Mouse (Mus musculus): ENCODE data around the gene Ankrd44. TPM values are rescaled to one million over a fixed set of nuclear protein-coding genes. Genes with fewer than 3 reads are reported as not detected.

Gene Ankrd44
- polyA plus RNA-seq, 1 experiment from 2014 or later = 16.0 TPM

DNA sequence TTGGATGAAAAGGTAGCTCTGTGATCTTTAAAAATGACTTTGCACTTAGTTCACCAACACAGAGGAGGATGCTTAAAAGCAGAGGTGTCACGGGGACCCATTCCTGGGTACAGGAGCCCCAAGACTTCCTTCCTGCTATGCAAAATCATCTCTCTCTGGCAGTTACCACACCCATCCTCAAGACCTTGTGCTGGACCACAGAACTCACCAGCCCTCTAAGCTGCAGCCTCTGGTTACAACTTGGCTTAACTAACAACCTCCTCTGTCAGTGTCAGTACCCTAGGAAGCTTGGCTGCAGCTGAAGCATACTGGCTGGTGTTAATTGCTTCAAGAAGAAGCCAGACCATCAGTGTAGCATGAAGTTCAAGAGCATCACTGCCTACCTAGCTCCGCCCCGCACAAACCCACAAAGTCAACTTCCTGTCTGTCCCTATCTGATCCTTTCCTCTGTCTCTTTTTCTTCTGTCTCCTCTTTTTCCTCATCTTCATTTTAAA is 12.8 kb downstream of the Ankrd44 start:
- ATAC-seq (replicated peaks; ENCODE audit: low FRiP score, low TSS enrichment, low read depth) = no peak
- no peak overlapping the region for H3K4me2 ChIP-seq (ENCODE audit: low read length)
- H3K4me3 ChIP-seq (ENCODE audit: low read depth, low read length) = no peak overlapping the region
- no peaks in the 10 kb centered on the region for H3K9me3 ChIP-seq (ENCODE audit: control insufficient read depth, low read length)
- WGBS = 90% methylated on average over 3 of the region's 3 CpGs
- DNase-seq (ENCODE audit: low spot score) = no peak
- peaks cover 28% of the 10 kb centered on the region for H3K4me1 ChIP-seq (replicated peaks; ENCODE audit: control insufficient read depth, insufficient read depth, low read length)
- H3K9ac ChIP-seq (ENCODE audit: low read length) = no peak overlapping the region
- H3K27me3 ChIP-seq (replicated peaks; ENCODE audit: control insufficient read depth, insufficient read depth, low read length) = no peaks in the 10 kb centered on the region
- H3K27ac ChIP-seq (ENCODE audit: low read depth) = no peak overlapping the region
- H3K36me3 ChIP-seq (ENCODE audit: control insufficient read depth, insufficient read depth, low read length) = no peaks in the 10 kb centered on the region

DNA sequence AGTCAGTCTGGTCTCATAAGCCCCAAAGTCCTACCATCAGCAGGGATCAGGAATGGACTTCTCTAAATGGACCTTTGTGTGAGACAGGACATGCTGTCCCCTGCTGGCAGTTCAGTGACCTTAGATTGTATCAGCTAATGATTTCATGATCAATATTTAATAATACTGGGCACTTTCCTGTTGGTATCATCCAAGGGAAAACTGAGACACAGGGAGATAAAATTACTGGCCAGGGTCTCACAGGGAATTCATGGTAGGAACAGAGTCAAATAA is 13.2 kb downstream of the Ankrd44 start:
- H3K9me3 ChIP-seq (ENCODE audit: control insufficient read depth, low read length) = no peaks in the 10 kb centered on the region
- no peak for DNase-seq (ENCODE audit: low spot score)
- no peak overlapping the region for H3K27ac ChIP-seq (ENCODE audit: low read depth)
- H3K9ac ChIP-seq (ENCODE audit: low read length) = no peak overlapping the region
- H3K4me2 ChIP-seq (ENCODE audit: low read length) = no peak overlapping the region
- H3K36me3 ChIP-seq (ENCODE audit: control insufficient read depth, insufficient read depth, low read length) = no peaks in the 10 kb centered on the region
- peaks cover 28% of the 10 kb centered on the region for H3K4me1 ChIP-seq (replicated peaks; ENCODE audit: control insufficient read depth, insufficient read depth, low read length)
- H3K27me3 ChIP-seq (replicated peaks; ENCODE audit: control insufficient read depth, insufficient read depth, low read length) = no peaks in the 10 kb centered on the region
- ATAC-seq (replicated peaks; ENCODE audit: low FRiP score, low TSS enrichment, low read depth) = no peak
- H3K4me3 ChIP-seq (ENCODE audit: low read depth, low read length) = no peak overlapping the region

DNA sequence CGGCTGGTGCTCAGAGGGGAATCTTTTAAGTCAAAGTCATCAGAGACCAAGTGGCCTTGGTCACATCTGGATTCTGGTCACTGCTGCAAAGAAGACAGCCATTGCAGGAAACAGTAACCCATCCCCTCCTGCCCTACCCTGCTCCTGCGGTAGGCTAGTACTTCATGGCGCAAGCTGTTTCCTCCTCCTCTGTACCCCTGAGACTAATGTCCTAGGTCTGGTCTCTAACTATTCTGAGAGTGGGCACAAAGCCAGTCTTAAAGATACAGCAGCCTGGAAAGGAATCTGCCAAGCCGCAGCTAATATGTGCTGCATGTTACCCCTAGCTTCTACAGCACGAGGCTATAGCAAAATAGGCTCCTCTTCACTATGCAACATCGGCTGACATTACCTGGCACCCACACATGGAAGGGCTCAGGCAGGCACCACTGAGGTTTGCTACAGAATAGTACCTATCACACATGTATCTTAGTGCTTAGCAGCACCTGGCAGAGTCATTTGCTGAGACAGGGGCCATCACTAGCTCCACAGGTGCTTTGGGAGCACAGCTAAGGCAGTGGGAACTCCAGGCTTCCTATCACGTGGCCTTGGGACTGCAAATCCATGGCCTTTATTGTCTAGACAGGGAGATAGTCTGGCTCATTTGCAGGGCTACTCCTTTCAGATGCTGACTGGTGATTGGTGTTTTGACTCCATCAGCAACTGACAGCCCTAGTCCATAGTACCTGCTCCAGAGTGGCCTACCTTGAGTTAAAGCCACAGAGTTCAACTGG is 13.7 kb downstream of the Ankrd44 start:
- ATAC-seq (replicated peaks; ENCODE audit: low FRiP score, low TSS enrichment, low read depth) (no peak), DNase-seq (ENCODE audit: low spot score) (no peak)
- Histone ChIP-seq H3K4me2 (ENCODE audit: low read length) (no peak overlapping the region), H3K36me3 (ENCODE audit: control insufficient read depth, insufficient read depth, low read length) (no peaks in the 10 kb centered on the region), H3K9ac (ENCODE audit: low read length) (no peak overlapping the region), H3K4me3 (ENCODE audit: low read depth, low read length) (no peak overlapping the region), H3K4me1 (replicated peaks; ENCODE audit: control insufficient read depth, insufficient read depth, low read length) (peaks cover 30% of the 10 kb centered on the region), H3K9me3 (ENCODE audit: control insufficient read depth, low read length) (no peaks in the 10 kb centered on the region), H3K27me3 (replicated peaks; ENCODE audit: control insufficient read depth, insufficient read depth, low read length) (no peaks in the 10 kb centered on the region), H3K27ac (ENCODE audit: low read depth) (no peak overlapping the region)
- 56% methylated on average over 7 of the region's 7 CpGs for WGBS

- Histone ChIP-seq H3K27ac (ENCODE audit: low read depth) (no peak overlapping the region), H3K4me2 (ENCODE audit: low read length) (no peak overlapping the region), H3K36me3 (ENCODE audit: control insufficient read depth, insufficient read depth, low read length) (no peaks in the 10 kb centered on the region), H3K9me3 (ENCODE audit: control insufficient read depth, low read length) (no peaks in the 10 kb centered on the region), H3K27me3 (replicated peaks; ENCODE audit: control insufficient read depth, insufficient read depth, low read length) (no peaks in the 10 kb centered on the region), H3K4me3 (ENCODE audit: low read depth, low read length) (no peak overlapping the region), H3K4me1 (replicated peaks; ENCODE audit: control insufficient read depth, insufficient read depth, low read length) (peaks cover 36% of the 10 kb centered on the region), H3K9ac (ENCODE audit: low read length) (no peak overlapping the region)
- no peak for DNase-seq (ENCODE audit: low spot score)
- ATAC-seq (replicated peaks; ENCODE audit: low FRiP score, low TSS enrichment, low read depth) = no peak
- WGBS = 89% methylated on average over 1 of the region's 1 CpGs
These were observed 15.0 kb downstream of the Ankrd44 start for GRCm38 (mm10) chr1:54911256-54911610.

- Histone ChIP-seq H3K4me1 (replicated peaks; ENCODE audit: control insufficient read depth, insufficient read depth, low read length) (peaks cover 42% of the 10 kb centered on the region), H3K4me2 (ENCODE audit: low read length) (no peak overlapping the region), H3K9ac (ENCODE audit: low read length) (no peak overlapping the region), H3K9me3 (ENCODE audit: control insufficient read depth, low read length) (no peaks in the 10 kb centered on the region), H3K36me3 (ENCODE audit: control insufficient read depth, insufficient read depth, low read length) (no peaks in the 10 kb centered on the region), H3K4me3 (ENCODE audit: low read depth, low read length) (no peak overlapping the region), H3K27ac (ENCODE audit: low read depth) (no peak overlapping the region), H3K27me3 (replicated peaks; ENCODE audit: control insufficient read depth, insufficient read depth, low read length) (no peaks in the 10 kb centered on the region)
- DNase-seq (ENCODE audit: low spot score) (no peak), ATAC-seq (replicated peaks; ENCODE audit: low FRiP score, low TSS enrichment, low read depth) (no peak)
- WGBS = 70% methylated on average over 5 of the region's 5 CpGs
These were observed 15.5 kb downstream of the Ankrd44 start for GRCm38 (mm10) chr1:54910489-54911255.

- Histone ChIP-seq H3K27me3 (replicated peaks; ENCODE audit: control insufficient read depth, insufficient read depth, low read length) (no peaks in the 10 kb centered on the region), H3K4me3 (ENCODE audit: low read depth, low read length) (no peak overlapping the region), H3K36me3 (ENCODE audit: control insufficient read depth, insufficient read depth, low read length) (no peaks in the 10 kb centered on the region), H3K27ac (ENCODE audit: low read depth) (no peak overlapping the region), H3K9me3 (ENCODE audit: control insufficient read depth, low read length) (no peaks in the 10 kb centered on the region), H3K4me2 (ENCODE audit: low read length) (no peak overlapping the region), H3K4me1 (replicated peaks; ENCODE audit: control insufficient read depth, insufficient read depth, low read length) (peaks cover 39% of the 10 kb centered on the region), H3K9ac (ENCODE audit: low read length) (no peak overlapping the region)
- DNase-seq (ENCODE audit: low spot score) = no peak
- WGBS = 34% methylated on average over 3 of the region's 3 CpGs
- no peak for ATAC-seq (replicated peaks; ENCODE audit: low FRiP score, low TSS enrichment, low read depth)
These were observed 17.4 kb downstream of the Ankrd44 start for GRCm38 (mm10) chr1:54908786-54909185.

DNA sequence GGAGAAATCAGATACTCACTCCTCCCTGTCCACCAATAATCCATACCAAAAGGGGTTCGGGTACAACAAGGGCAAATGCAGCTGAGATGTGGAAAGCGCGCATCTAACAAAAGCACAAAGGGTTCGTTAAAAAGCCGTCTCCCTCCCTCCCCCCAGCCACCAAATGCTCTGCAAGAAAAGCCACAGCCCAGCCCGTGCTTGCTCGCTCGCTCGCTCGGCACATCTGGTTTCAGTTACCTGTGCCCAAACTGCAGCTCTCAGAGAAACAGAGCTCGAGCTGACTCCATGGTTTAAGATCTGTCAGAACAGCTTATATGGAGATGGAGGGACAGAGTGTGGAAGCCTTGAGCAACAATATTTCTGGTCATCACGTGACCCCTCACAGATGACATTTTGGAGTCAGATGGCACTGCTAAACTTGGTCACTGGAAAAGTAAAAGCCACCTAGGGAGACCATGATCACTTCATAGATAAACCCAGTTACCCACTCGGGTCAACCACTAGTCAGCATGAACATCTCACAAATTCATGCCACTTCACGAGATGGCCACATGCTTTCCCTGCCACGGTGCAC is 19.0 kb downstream of the Ankrd44 start:
- H3K27ac ChIP-seq (ENCODE audit: low read depth) = no peak overlapping the region
- no peaks in the 10 kb centered on the region for H3K27me3 ChIP-seq (replicated peaks; ENCODE audit: control insufficient read depth, insufficient read depth, low read length)
- H3K4me2 ChIP-seq (ENCODE audit: low read length) = no peak overlapping the region
- ATAC-seq (replicated peaks; ENCODE audit: low FRiP score, low TSS enrichment, low read depth) = no peak
- DNase-seq (ENCODE audit: low spot score) = no peak
- H3K9ac ChIP-seq (ENCODE audit: low read length) = no peak overlapping the region
- H3K9me3 ChIP-seq (ENCODE audit: control insufficient read depth, low read length) = peaks cover 6% of the 10 kb centered on the region
- WGBS = 55% methylated on average over 15 of the region's 15 CpGs
- H3K4me1 ChIP-seq (replicated peaks; ENCODE audit: control insufficient read depth, insufficient read depth, low read length) = peaks cover 32% of the 10 kb centered on the region
- no peaks in the 10 kb centered on the region for H3K36me3 ChIP-seq (ENCODE audit: control insufficient read depth, insufficient read depth, low read length)
- H3K4me3 ChIP-seq (ENCODE audit: low read depth, low read length) = no peak overlapping the region

DNA sequence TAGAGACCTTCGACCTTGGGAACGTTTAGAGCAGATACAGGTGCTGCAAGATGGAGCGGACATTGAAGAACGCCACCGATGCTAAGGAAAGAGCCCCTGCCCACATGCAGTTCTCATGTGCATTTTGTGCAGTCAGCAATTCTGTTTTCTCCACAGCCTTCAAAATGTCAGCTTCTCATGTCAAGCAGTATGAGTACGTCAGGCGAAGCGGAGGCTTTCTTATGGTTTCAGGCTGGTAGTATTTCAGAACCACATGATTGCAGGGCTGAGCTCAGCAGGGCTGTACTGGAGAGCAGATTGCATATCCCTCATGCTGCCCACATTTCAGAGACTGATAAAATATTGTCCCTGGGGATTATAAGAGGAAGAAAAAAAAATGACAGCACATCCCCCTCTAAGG is 19.9 kb downstream of the Ankrd44 start:
- no peak overlapping the region for H3K4me2 ChIP-seq (ENCODE audit: low read length)
- no peak for DNase-seq (ENCODE audit: low spot score)
- WGBS = 84% methylated on average over 8 of the region's 8 CpGs

More for the DNA sequence above, 19.9 kb downstream of the Ankrd44 start:
- Histone ChIP-seq H3K36me3 (ENCODE audit: control insufficient read depth, insufficient read depth, low read length) (no peaks in the 10 kb centered on the region), H3K27me3 (replicated peaks; ENCODE audit: control insufficient read depth, insufficient read depth, low read length) (no peaks in the 10 kb centered on the region), H3K9ac (ENCODE audit: low read length) (no peak overlapping the region), H3K27ac (ENCODE audit: low read depth) (no peak overlapping the region), H3K9me3 (ENCODE audit: control insufficient read depth, low read length) (peaks cover 6% of the 10 kb centered on the region), H3K4me3 (ENCODE audit: low read depth, low read length) (no peak overlapping the region), H3K4me1 (replicated peaks; ENCODE audit: control insufficient read depth, insufficient read depth, low read length) (peaks cover 29% of the 10 kb centered on the region)
- ATAC-seq (replicated peaks; ENCODE audit: low FRiP score, low TSS enrichment, low read depth) = no peak
